Mouse (Mus musculus): ENCODE measurements around the gene Rab6b. TPM values are rescaled to one million over a fixed set of nuclear protein-coding genes. Genes with fewer than 3 reads are reported as not detected.
"Not testable (repeated sequence)": the region's sequence is repeated elsewhere in the genome, so short reads cannot be mapped to it uniquely, and the experiment has no call there.

Rab6b gene
- polyA plus RNA-seq, 1 experiment, result 1.7 TPM

DNA sequence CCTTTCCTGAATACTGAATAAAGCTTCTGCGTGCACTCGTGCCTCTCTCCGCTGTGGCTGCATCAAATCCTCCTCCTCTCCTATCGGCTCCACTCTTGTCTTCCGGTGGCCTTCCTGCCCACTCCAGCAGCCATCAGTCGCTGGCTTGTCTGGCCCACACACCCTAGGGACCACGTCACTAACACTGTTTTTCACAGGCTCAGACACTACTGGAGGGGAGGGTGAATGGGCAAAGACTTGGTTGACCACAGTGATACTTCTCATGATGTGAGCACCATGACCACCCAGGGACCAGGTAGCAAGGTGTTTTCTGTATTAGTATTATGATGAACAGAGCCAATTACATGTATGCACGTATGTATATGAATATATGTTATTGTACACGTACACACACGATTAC lies 34.7 kb downstream of the Rab6b start:
- TF ChIP-seq MYOD1 (IDR thresholded peaks at IDR 0.05; ENCODE audit: control insufficient read depth, insufficient read length, low read depth), result no peak
- TF ChIP-seq CEBPB (IDR thresholded peaks at IDR 0.05; ENCODE audit: low read depth), result no peak
- no peak for TF ChIP-seq MAX (IDR thresholded peaks at IDR 0.05)
- TF ChIP-seq MYOG (IDR thresholded peaks at IDR 0.05; ENCODE audit: control insufficient read depth, extremely low read depth, insufficient read length), result no peak
- no peak for TF ChIP-seq FOSL1 (IDR thresholded peaks at IDR 0.05; ENCODE audit: insufficient read depth, low read length, poor library complexity, severe bottlenecking)
- no peak for TF ChIP-seq USF1 (IDR thresholded peaks at IDR 0.05; ENCODE audit: low read depth)
- TF ChIP-seq CTCF (IDR thresholded peaks at IDR 0.05; ENCODE audit: control insufficient read depth, insufficient read depth, insufficient read length), result no peak
- H3K79me2 ChIP-seq (ENCODE audit: control insufficient read depth, insufficient read depth), result no peaks in the 10 kb centered on the region
- no peak overlapping the region for H3K4me3 ChIP-seq (ENCODE audit: insufficient read depth, poor library complexity, severe bottlenecking)
- no peaks in the 10 kb centered on the region for H3K27me3 ChIP-seq (ENCODE audit: control insufficient read depth, insufficient read depth, insufficient read length)
- H3K36me3 ChIP-seq (ENCODE audit: control insufficient read depth, insufficient read depth), result no peaks in the 10 kb centered on the region
- no peaks in the 10 kb centered on the region for H3K79me3 ChIP-seq (ENCODE audit: low read depth)
- H3ac ChIP-seq (ENCODE audit: control insufficient read depth, insufficient read length, low read depth), result no peak overlapping the region

DNA sequence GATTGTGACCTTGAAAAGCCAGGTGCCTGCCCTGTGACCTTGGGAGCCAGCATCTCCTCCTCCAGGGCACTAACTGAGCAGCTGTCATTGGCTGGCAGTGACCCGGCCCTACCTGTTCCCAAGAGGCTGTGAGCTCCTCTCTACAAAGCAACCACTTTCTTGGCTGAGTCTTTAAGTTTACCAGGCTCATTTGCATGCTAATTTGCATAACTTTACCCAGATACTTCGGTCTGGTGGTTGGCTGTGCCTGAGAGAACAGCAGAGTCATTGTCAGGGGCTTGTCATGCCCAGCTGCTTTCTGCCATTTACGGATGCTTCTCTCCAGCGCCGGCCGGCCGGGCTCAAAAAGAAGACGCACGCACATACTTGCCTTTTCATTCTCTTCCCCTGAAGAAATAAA lies 35.1 kb downstream of the Rab6b start:
- H3K27me3 ChIP-seq (ENCODE audit: control insufficient read depth, insufficient read depth, insufficient read length), result no peaks in the 10 kb centered on the region
- H3K79me2 ChIP-seq (ENCODE audit: control insufficient read depth, insufficient read depth), result no peaks in the 10 kb centered on the region
- no peak for TF ChIP-seq USF1 (IDR thresholded peaks at IDR 0.05; ENCODE audit: low read depth)
- H3ac ChIP-seq (ENCODE audit: control insufficient read depth, insufficient read length, low read depth), result no peak overlapping the region
- no peaks in the 10 kb centered on the region for H3K36me3 ChIP-seq (ENCODE audit: control insufficient read depth, insufficient read depth)
- no peaks in the 10 kb centered on the region for H3K79me3 ChIP-seq (ENCODE audit: low read depth)
- no peak overlapping the region for H3K4me3 ChIP-seq (ENCODE audit: insufficient read depth, poor library complexity, severe bottlenecking)

DNA sequence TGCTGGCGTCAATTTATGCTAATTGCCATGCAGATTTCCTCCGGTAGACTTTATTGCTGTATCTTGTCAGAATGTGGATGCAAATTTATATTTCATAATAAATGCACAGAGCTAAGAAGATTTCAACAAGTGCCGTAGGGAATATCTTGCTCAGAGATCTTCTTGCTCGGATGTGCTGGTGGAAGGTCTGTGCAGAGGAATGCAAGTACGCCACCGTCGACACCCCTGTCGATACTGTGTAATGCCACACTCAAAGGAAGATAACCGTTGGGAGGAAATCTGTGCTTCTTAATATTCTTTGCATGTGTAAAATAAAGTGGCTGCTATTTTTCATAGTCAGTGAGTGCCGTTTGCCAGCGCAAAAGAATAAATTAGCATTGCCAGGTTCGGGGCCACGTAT lies 35.5 kb downstream of the Rab6b start:
- no peaks in the 10 kb centered on the region for H3K36me3 ChIP-seq (ENCODE audit: control insufficient read depth, insufficient read depth)
- H3K27me3 ChIP-seq (ENCODE audit: control insufficient read depth, insufficient read depth, insufficient read length), result no peaks in the 10 kb centered on the region
- H3K79me3 ChIP-seq (ENCODE audit: low read depth), result no peaks in the 10 kb centered on the region
- no peak overlapping the region for H3K4me3 ChIP-seq (ENCODE audit: insufficient read depth, poor library complexity, severe bottlenecking)
- no peak for TF ChIP-seq FOSL1 (IDR thresholded peaks at IDR 0.05; ENCODE audit: insufficient read depth, low read length, poor library complexity, severe bottlenecking)
- TF ChIP-seq MYOD1 (IDR thresholded peaks at IDR 0.05; ENCODE audit: control insufficient read depth, insufficient read length, low read depth), result no peak
- no peak for TF ChIP-seq CTCF (IDR thresholded peaks at IDR 0.05; ENCODE audit: control insufficient read depth, insufficient read depth, insufficient read length)
- TF ChIP-seq CEBPB (IDR thresholded peaks at IDR 0.05; ENCODE audit: low read depth), result no peak
- TF ChIP-seq MYOG (IDR thresholded peaks at IDR 0.05; ENCODE audit: control insufficient read depth, extremely low read depth, insufficient read length), result no peak
- no peak for TF ChIP-seq USF1 (IDR thresholded peaks at IDR 0.05; ENCODE audit: low read depth)
- no peak for TF ChIP-seq MAX (IDR thresholded peaks at IDR 0.05)
- H3ac ChIP-seq (ENCODE audit: control insufficient read depth, insufficient read length, low read depth), result no peak overlapping the region
- H3K79me2 ChIP-seq (ENCODE audit: control insufficient read depth, insufficient read depth), result no peaks in the 10 kb centered on the region

DNA sequence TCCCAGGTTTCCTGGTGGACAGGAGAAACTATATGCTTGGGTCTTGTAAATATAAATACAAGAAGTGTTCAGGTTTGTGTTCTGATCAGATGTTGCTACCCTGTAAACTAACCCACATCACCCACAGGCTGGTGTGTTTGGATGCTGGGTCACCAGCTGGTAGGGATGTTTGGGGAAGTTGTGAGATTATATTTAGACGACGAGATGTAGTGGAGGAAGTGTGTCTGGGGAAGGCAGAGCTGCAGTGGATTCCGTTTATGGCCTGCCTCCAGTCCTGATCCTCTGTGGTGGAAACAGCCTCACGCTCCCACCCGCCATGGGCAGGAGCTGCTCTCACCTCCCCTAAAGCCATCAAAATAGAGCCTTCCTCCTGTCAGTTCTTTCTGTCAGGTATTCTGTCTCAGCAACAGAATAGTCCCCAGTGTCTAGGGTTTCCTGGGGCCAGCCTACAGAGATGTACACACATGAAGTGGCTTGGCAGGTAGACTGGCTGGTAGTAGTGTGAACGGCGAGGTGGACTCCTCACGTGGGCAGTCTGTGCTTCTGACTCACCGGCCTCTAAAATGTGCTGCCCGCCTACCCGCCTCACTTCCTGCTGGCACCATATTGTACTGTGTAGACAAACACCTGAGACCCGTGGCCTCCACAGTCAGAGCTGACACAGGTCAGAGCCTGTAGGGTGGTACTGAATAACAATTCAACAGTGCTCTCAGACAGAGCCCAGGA lies 37.6 kb downstream of the Rab6b start:
- no peak overlapping the region for H3ac ChIP-seq (ENCODE audit: control insufficient read depth, insufficient read length, low read depth)
- no peaks in the 10 kb centered on the region for H3K36me3 ChIP-seq (ENCODE audit: control insufficient read depth, insufficient read depth)
- H3K79me3 ChIP-seq (ENCODE audit: low read depth), result no peaks in the 10 kb centered on the region
- TF ChIP-seq MAX (IDR thresholded peaks at IDR 0.05), result no peak
- no peak for TF ChIP-seq FOSL1 (IDR thresholded peaks at IDR 0.05; ENCODE audit: insufficient read depth, low read length, poor library complexity, severe bottlenecking)
- TF ChIP-seq USF1 (IDR thresholded peaks at IDR 0.05; ENCODE audit: low read depth), result no peak
- no peak for TF ChIP-seq MYOG (IDR thresholded peaks at IDR 0.05; ENCODE audit: control insufficient read depth, extremely low read depth, insufficient read length)
- no peak for TF ChIP-seq MYOD1 (IDR thresholded peaks at IDR 0.05; ENCODE audit: control insufficient read depth, insufficient read length, low read depth)
- TF ChIP-seq CEBPB (IDR thresholded peaks at IDR 0.05; ENCODE audit: low read depth), result no peak
- TF ChIP-seq CTCF (IDR thresholded peaks at IDR 0.05; ENCODE audit: control insufficient read depth, insufficient read depth, insufficient read length), result no peak
- no peaks in the 10 kb centered on the region for H3K79me2 ChIP-seq (ENCODE audit: control insufficient read depth, insufficient read depth)
- H3K4me3 ChIP-seq (ENCODE audit: insufficient read depth, poor library complexity, severe bottlenecking), result no peak overlapping the region
- no peaks in the 10 kb centered on the region for H3K27me3 ChIP-seq (ENCODE audit: control insufficient read depth, insufficient read depth, insufficient read length)

DNA sequence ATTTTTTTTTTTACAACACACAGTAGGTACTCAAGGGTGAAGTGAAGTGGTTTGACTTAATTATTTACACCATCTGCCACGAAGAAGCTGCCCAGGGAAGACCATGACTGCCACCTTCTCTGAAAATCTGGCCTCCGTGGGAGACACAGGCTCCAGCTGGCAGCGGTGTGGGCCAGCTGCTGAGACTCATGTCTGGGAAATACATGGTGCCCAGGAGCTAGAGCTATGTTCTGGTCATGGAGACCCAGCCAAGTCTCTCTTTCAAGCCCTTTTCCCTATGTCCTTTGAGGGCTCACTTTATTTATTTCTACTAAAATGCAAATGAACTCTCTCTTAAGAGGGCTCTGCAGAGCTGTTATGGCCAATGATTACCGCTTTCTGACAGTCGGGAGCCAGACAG lies 41.7 kb downstream of the Rab6b start:
- TF ChIP-seq FOSL1 (IDR thresholded peaks at IDR 0.05; ENCODE audit: insufficient read depth, low read length, poor library complexity, severe bottlenecking) (no peak), USF1 (IDR thresholded peaks at IDR 0.05; ENCODE audit: low read depth) (no peak), MYOG (IDR thresholded peaks at IDR 0.05; ENCODE audit: control insufficient read depth, extremely low read depth, insufficient read length) (no peak), CEBPB (IDR thresholded peaks at IDR 0.05; ENCODE audit: low read depth) (no peak), MAX (IDR thresholded peaks at IDR 0.05) (no peak), CTCF (IDR thresholded peaks at IDR 0.05; ENCODE audit: control insufficient read depth, insufficient read depth, insufficient read length) (no peak), MYOD1 (IDR thresholded peaks at IDR 0.05; ENCODE audit: control insufficient read depth, insufficient read length, low read depth) (no peak)
- H3K79me3 ChIP-seq (ENCODE audit: low read depth), result no peaks in the 10 kb centered on the region
- no peaks in the 10 kb centered on the region for H3K36me3 ChIP-seq (ENCODE audit: control insufficient read depth, insufficient read depth)

DNA sequence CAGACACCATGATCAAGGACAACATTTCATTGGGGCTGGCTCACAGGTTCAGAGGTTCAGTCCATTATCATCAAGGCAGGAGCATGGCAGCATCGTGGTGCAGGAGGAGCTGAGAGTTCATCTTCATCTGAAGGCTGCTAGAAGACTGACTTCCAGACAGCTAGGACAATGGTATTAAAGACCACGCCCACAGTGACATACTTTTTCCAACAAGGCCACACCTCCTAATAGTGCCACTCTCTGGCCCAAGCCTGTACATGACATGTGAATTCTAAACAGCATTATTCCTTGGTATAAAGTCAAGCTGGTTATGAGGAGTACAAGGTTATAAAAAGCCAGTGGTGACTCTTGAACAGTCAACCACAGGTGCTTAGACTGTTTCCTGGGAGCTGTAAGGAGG lies 43.0 kb downstream of the Rab6b start:
- H3K36me3 ChIP-seq (ENCODE audit: control insufficient read depth, insufficient read depth), result no peaks in the 10 kb centered on the region
- no peaks in the 10 kb centered on the region for H3K79me2 ChIP-seq (ENCODE audit: control insufficient read depth, insufficient read depth)
- H3K4me3 ChIP-seq (ENCODE audit: insufficient read depth, poor library complexity, severe bottlenecking), result no peak overlapping the region
- H3K79me3 ChIP-seq (ENCODE audit: low read depth), result no peaks in the 10 kb centered on the region
- TF ChIP-seq FOSL1 (IDR thresholded peaks at IDR 0.05; ENCODE audit: insufficient read depth, low read length, poor library complexity, severe bottlenecking) (no peak), USF1 (IDR thresholded peaks at IDR 0.05; ENCODE audit: low read depth) (no peak), CTCF (IDR thresholded peaks at IDR 0.05; ENCODE audit: control insufficient read depth, insufficient read depth, insufficient read length) (no peak), MYOD1 (IDR thresholded peaks at IDR 0.05; ENCODE audit: control insufficient read depth, insufficient read length, low read depth) (no peak), MYOG (IDR thresholded peaks at IDR 0.05; ENCODE audit: control insufficient read depth, extremely low read depth, insufficient read length) (no peak), MAX (IDR thresholded peaks at IDR 0.05) (no peak)
- no peak overlapping the region for H3ac ChIP-seq (ENCODE audit: control insufficient read depth, insufficient read length, low read depth)
- H3K27me3 ChIP-seq (ENCODE audit: control insufficient read depth, insufficient read depth, insufficient read length), result no peaks in the 10 kb centered on the region

More for the DNA sequence above, 41.7 kb downstream of the Rab6b start:
- no peaks in the 10 kb centered on the region for H3K27me3 ChIP-seq (ENCODE audit: control insufficient read depth, insufficient read depth, insufficient read length)
- H3K79me2 ChIP-seq (ENCODE audit: control insufficient read depth, insufficient read depth), result no peaks in the 10 kb centered on the region
- no peak overlapping the region for H3ac ChIP-seq (ENCODE audit: control insufficient read depth, insufficient read length, low read depth)
- no peak overlapping the region for H3K4me3 ChIP-seq (ENCODE audit: insufficient read depth, poor library complexity, severe bottlenecking)

DNA sequence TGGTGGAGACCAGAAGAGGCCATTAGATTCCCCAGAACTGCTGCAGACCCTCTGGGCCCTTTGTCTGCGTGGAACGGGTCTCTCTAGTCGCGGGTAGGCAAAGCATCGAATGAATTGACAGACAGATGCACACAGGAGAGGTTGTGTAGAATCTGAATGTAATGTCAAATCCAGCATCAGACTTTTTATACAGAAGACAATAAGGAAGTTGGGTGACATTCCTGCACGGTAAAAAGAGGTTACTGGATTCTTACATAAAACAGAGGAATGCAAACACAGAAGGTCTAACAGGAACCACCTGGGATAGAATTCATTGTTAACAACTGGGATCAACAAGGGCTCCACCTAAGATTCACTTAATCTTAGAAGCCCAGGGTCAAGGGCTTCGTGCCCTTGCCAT lies 43.6 kb downstream of the Rab6b start:
- H3K4me3 ChIP-seq (ENCODE audit: insufficient read depth, poor library complexity, severe bottlenecking); H3K79me2 ChIP-seq (ENCODE audit: control insufficient read depth, insufficient read depth); H3K27me3 ChIP-seq (ENCODE audit: control insufficient read depth, insufficient read depth, insufficient read length); H3K36me3 ChIP-seq (ENCODE audit: control insufficient read depth, insufficient read depth); H3ac ChIP-seq (ENCODE audit: control insufficient read depth, insufficient read length, low read depth); H3K79me3 ChIP-seq (ENCODE audit: low read depth): not testable (repeated sequence)

All from C2C12 (cell line).